Mouse (Mus musculus): ENCODE results near the gene Sp110.
A peak's percentile ranks its signal among the peaks of the same experiment; 100 is the strongest.
"Not testable (repeated sequence)": the region's sequence is repeated elsewhere in the genome, so short reads cannot be mapped to it uniquely, and the experiment has no call there.

The Sp110 gene

DNA sequence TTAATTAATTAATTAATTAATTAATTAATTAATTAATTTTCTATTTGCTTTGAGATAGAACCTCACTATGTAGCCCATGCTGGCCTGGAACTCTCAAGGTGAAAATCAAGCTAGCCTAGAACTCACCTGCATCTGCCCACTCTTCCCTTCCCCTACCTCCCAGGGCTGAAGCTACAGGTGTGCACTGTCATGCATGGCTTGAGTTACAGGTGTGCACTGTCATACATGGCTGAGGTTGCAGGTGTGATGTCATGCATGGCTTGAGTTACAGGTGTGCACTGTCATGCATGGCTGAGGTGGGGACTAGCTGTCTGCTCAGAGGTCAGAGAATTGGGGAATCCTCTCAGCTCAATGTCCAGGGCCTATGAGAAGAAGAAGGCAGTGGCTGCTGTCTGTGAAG, 52.2 kb downstream of the Sp110 start:
- not testable (repeated sequence) for DNase-seq (ENCODE audit: low spot score)

DNA sequence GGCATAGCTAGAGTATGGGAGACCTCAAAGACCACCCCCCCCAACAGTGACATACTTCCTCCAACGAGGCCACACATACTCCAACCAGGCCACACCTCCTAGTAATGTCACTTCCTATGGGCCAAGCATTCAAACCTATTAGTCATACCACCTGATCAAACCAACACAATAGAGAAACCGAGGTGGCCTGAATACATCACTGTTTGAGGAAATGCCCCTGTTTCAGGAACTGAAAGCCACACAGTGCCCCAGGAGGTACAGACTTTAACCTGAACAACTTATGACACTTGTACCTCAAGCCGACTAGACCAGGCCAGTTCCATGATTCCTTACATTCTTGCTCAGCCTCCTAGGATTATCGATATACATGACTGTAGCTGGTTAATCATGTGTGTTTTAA, 54.8 kb downstream of the Sp110 start:
- peak; percentile 23 for DNase-seq (ENCODE audit: low spot score)

DNA sequence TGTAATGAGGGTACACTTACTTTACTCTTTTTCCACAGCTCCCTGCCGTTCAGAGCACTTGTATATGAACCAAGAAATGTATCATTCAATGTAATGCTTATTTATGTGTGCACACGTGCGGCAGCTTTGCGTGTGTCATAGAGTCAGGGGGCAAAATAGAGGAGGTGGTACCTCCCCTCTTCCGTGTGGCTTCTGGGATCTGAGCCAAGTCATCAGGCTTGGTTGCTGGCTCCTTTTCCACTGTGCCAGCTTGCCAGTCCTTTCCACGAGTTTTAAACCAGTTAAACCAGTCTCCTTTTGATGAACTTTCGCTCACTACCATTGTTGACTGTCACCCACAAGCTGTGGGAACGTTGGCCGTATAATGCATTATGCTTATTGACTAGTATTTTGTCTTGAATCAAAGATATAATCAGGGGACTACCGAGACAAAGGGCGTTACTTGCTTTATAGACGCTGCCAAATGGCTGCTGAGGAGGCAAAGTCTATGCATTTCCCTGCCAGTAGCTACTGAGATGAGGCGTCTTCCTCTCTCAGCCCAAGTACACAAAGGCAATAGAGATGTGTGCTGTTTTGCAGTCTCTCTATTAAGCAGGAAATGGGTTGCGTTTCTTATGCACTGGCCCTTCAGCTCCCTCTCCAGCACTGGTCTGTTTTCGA, 70.0 kb downstream of the Sp110 start:
- not testable (repeated sequence) for DNase-seq (ENCODE audit: low spot score)
